Mouse (Mus musculus): Measurements from ENCODE around the gene Cyp26a1. TPM values are rescaled to one million over a fixed set of nuclear protein-coding genes. Genes with fewer than 3 reads are reported as not detected.

Cyp26a1 gene
- not detected for polyA plus RNA-seq (2017; shearing (Covaris generic))

DNA sequence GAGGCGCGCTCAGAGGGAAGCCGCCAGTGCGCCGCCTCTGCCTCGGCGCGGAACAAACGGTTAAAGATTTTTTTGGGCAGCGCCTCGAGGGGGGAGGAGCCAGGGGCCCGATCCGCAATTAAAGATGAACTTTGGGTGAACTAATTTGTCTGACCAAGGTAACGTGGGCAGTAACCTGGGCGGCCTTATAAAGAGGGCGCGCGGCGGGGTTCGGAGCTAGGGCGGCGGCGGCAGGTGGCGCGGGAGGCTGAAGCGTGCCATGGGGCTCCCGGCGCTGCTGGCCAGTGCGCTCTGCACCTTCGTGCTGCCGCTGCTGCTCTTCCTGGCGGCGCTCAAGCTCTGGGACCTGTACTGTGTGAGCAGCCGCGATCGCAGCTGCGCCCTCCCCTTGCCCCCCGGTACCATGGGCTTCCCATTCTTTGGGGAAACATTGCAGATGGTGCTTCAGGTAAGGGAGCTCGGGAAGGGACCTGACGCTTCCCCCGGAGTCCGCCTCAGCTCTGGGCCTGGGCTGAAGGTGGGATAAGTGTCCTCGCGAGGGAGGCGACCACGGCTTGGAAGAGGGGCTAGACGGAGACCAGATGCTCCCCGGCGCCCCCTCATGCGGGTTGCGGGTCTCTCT, at the start of gene Cyp26a1:
TSS of gene Cyp26a1 (plus strand) at position 148 of the 622 bp plus-strand sequence.
- no peak for ATAC-seq

- ATAC-seq = no peak
Measured at GRCm38 (mm10) chr19:37647994-37648393, 49.6 kb upstream of the Cyp26a1 start.

- ATAC-seq = no peak
Measured at GRCm38 (mm10) chr19:37650526-37650925, 47.1 kb upstream of the Cyp26a1 start.

- ATAC-seq = no peak
Measured at GRCm38 (mm10) chr19:37654012-37654411, 43.6 kb upstream of the Cyp26a1 start.

DNA sequence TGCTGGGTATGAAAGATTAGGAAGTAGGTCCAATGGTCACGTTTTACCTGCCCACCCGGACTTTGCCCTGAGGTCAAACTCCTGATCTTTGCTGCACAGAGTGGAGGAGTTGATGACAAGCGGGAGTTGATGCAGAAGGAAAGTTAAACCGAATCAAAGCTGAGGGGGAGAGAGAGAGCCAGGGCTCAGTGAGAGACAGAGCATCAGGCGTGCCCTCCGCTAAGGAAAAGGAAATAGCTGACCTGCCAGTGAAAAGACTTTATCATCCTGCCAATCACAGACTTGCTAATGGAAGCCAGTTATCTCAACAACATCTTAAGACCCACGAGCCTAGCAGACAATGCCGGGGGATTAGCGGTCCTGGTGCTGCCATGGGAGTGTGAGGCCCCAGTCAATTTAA, 41.2 kb upstream of the Cyp26a1 start:
- ATAC-seq = no peak

GRCm38 (mm10) chr19:37665256-37665655, 32.3 kb upstream of the Cyp26a1 start:
- no peak for ATAC-seq

DNA sequence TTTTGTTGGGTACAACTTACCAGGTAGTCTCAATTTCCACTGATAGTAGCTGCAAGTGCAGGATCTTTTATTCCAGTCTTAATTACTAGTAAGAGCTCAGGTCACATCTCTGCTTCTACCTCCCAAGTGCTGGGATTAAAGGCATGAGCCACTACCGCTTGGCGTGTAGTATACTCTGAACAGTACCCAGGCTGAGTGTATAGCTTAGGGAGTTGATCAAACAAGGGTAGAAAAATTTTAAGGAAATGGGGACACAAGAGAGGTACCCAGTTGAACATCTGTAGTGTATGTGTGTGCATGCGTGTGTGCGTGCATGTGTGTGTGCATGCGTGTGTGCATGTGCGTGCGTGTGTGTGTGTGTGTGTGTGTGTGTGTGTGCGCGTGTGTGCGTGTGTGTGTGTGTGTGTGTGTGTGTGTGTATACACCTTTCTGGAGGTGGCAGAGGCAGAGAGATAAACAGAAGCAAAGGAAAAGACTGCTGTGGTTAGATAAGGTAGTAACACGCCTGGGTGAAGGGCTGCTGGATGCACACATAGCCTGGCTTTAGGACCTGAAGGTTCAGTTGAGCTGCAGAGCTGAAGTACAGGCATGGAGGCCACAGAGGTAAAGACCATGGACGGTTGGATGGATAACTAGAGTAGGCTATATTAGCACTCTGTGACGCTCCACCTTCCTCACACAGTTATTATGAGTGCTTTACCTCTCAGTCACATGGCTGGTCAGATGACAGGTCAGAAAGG, 29.6 kb upstream of the Cyp26a1 start:
- ATAC-seq = no peak

GRCm38 (mm10) chr19:37668657-37669056, 28.9 kb upstream of the Cyp26a1 start:
- ATAC-seq = no peak

GRCm38 (mm10) chr19:37669486-37669885, 28.1 kb upstream of the Cyp26a1 start:
- no peak for ATAC-seq

DNA sequence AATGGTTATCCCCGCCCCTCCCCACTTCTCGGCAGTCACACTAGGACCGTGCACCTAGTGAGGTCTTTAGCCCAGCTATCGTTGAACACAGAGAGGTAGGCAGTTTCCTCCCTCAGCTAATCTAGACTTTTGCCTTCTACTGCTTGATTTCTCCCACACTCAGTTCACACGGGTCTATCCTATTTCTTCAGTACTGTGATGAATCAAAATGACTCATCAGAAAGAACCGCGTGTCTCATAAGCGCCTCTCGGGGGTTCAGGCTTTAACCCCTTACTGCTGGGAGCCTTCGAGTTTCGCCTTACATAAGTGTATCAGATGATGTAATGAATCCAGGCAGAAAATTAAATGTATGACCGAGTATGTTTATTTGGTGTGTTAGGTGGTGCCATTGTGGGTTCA, 24.2 kb upstream of the Cyp26a1 start:
- peak; percentile 57 for ATAC-seq

- no peak for ATAC-seq
Measured at GRCm38 (mm10) chr19:37685281-37685680, 12.3 kb upstream of the Cyp26a1 start, which contains the start of gene Cyp26c1. Cyp26c1 (plus strand) TSS chr19:37685581.

- no peak for ATAC-seq
Measured at GRCm38 (mm10) chr19:37686347-37686746, 11.3 kb upstream of the Cyp26a1 start.

DNA sequence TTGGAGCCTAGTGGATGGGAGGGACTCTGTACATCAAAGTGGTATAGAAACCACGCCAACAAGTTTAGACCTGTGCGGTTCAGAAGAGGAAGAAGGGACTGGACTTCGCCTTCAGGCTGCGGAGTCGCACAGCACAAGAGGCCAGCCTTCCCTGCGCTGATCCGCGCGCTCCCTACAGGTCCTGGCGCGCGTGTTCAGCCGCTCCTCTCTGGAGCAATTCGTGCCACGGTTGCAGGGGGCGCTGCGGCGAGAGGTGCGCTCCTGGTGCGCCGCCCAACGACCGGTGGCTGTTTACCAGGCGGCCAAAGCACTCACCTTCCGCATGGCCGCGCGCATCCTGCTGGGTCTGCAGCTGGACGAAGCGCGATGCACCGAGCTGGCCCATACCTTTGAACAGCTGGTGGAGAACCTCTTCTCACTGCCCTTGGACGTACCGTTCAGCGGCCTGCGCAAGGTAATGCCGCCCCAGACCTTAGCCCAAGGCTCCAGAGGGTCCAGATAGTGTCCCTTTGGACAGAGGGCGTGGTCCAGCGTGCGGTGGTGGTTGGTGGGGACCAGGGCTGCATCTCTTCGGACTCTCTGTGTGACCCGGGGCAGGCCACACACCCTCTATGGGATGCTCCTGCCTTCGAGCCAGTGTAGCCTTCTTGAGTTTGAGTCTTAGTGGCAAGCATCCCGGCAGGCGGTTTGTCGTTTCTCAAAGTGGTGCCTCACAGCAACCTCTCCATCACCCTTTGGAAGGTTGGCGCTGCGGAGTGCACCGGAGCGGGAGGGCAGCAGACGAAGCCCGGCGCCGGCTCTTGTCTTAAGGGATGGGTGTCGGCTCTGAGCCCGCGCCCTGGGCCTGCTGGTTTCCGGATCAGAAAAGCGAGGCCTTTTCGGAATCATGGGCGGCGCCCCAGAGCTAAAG, 10.4 kb upstream of the Cyp26a1 start:
- ATAC-seq = no peak

GRCm38 (mm10) chr19:37689478-37689877, 8.1 kb upstream of the Cyp26a1 start:
- no peak for ATAC-seq

- ATAC-seq = no peak
Measured at GRCm38 (mm10) chr19:37690716-37691115, 6.9 kb upstream of the Cyp26a1 start.

GRCm38 (mm10) chr19:37692879-37693278, 4.7 kb upstream of the Cyp26a1 start:
- no peak for ATAC-seq

DNA sequence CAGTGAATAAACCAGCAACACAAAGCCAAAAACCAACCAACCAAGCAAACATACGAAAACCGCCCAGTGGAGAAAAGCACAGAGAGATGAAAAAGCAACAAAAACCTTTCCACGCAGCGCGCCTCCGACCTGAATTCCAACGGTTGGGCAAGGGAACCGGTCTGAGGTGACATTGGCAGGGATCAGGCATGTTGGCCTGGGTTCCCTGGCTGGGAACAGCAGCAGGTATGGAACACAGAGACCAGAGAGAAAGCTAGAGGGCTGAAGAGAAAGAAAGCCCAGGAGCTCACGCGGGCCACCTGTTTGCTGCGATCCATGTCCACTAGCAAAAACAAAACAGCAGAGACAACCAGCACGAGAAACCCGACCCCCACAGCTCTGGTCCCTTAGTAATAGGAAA, 2.5 kb upstream of the Cyp26a1 start:
- ATAC-seq = no peak

DNA sequence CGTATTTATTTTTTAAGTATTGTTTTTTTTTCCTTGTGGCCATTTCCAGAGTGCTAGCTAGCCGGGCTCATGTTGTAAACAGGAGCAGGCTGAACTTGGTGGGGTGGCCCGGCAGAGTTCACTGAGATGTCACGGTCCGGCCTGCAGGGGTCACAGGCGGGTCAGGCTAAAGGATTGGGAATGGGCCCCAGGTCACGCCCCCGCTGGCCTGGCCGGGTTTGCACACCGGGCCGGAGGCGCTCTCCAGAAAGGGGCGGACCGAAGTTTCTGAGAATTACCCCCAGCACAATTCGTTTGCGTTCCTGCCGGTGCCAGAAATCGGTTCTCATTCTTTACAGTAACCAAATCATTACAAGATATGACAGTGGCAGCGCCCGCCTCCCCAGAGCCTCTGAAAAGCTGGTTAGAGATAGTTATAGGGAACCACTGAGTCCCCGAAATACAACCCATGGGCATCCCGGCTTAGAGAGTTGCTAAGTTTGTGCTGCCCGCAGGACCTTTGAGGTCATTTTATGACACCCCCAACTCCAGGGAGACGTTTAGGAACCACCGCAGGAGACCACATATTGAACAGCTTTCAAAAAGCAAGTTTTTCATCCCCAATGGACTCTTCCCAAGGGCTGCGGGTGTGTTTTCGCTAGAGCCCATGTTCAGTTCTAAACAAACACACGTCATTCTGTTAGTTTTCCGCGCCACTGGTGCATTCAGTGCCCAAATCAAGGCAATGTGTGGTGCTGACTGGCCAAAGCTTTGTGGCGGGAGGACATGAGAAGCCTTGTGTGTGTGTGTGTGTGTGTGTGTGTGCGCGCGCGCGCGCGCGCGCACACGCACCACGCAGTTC, 1.6 kb upstream of the Cyp26a1 start:
- no peak for ATAC-seq

DNA sequence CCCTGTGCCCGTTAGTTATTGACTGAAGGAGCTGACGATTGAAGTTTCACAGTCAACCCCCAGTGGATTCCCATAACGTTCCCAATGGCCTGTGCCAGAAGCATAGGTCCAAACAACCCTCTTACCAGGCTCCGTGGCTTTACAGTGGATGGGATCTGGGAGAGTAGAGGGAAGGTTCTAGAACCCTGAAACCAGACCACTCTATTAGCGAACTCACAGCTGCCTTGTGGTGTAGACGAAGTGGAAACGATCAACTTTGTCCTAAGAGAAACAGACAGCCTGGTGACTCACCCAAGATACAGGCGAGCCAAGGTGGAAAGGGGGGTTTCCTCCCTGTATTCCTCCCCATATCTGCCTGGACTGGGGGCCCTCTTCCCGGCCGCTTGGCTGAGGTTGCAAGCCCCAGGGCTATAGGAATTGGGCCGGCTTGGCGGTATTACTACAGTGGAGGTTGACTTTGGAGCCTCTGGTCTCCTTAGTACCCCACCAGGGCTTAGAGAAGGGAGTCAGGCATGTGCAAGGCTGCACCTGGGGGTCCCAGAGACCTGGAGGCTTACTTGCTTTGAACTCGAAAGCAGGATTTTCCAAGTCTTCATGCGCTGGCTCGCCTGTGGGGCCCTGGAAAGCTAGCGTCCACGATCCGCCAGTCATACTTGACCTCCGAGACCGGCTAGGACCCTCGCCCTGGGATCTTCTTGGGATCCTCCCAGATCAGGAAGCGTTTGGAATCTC, 829 bp upstream of the Cyp26a1 start:
- ATAC-seq = no peak

GRCm38 (mm10) chr19:37697335-37697636, 312 bp upstream of the Cyp26a1 start:
- ATAC-seq = no peak

DNA sequence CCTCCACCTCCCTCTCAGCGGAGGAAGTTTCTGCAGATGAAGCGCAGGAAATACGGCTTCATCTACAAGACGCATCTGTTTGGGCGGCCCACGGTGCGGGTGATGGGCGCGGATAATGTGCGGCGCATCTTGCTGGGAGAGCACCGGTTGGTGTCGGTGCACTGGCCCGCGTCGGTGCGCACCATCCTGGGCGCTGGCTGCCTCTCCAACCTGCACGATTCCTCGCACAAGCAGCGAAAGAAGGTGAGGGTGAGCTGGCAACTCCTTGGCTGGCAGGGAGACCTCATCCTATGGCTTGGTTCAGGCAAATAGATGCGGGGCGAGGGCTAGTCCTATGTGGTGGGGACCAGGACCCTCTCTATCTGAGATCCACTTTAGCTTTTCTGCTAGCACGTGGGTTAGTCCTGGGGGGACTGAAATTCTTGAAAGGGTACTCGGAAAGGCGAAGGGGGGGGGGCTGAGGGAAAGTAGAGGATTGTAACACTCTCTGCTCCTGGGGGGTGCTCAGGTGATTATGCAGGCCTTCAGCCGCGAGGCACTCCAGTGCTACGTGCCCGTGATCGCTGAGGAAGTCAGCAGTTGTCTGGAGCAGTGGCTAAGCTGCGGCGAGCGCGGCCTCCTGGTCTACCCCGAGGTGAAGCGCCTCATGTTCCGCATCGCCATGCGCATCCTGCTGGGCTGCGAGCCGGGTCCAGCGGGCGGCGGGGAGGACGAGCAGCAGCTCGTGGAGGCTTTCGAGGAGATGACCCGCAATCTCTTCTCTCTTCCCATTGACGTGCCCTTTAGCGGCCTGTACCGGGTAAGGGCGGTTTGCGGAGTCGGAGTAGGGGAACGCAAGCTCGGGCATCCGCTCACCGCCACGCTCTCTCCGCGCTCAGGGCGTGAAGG, 919 bp downstream of the Cyp26a1 start:
- ATAC-seq = no peak

Data from CD4-positive, CD25-positive, alpha-beta regulatory T cell, adult 4 months (primary cell).